Mouse (Mus musculus) liver, postnatal 0 days (tissue): Measurements from ENCODE around the gene Hacd2. TPM values are rescaled to one million over a fixed set of nuclear protein-coding genes. Genes with fewer than 3 reads are reported as not detected.

Experiments used
- ATAC-seq: fragments of 200-750 bp; cut with Nextera tagmentation; 2 replicates; pipeline ENCODE4 v1.8.0; 2017; ENCODE audit warnings: mild to moderate bottlenecking, moderate library complexity
- DNase-seq: peaks from one replicate; pipeline ENCODE4 v3.0.0-alpha.2; 2016
- H3K27ac ChIP-seq: fragments of 300-500 bp; sonication (generic); 2 replicates; pipeline ENCODE4 v1.5.1; 2014; ENCODE audit warnings: antibody characterized with exemption, moderate library complexity, mild to moderate bottlenecking, low read depth
- H3K27me3 ChIP-seq: fragments of 300-500 bp; sonication (generic); 2 replicates; pipeline ENCODE4 v1.6.1; 2014; ENCODE audit warnings: low read length, control low read depth, mixed read lengths; ENCODE audit not compliant: insufficient read depth
- H3K36me3 ChIP-seq: fragments of 300-500 bp; sonication (generic); replicated peaks from 2 replicates; pipeline ENCODE4 v1.6.1; 2014; ENCODE audit warnings: mild to moderate bottlenecking, control low read depth, low read length, moderate library complexity, mixed read lengths; ENCODE audit not compliant: insufficient read depth
- H3K4me1 ChIP-seq: fragments of 300-500 bp; sonication (generic); 2 replicates; pipeline ENCODE4 v1.6.1; 2014; ENCODE audit warnings: antibody characterized with exemption, mild to moderate bottlenecking, control low read depth; ENCODE audit not compliant: insufficient read depth
- H3K4me2 ChIP-seq: fragments of 300-500 bp; sonication (generic); 2 replicates; pipeline ENCODE4 v1.6.1; 2014; ENCODE audit warnings: low read depth, mild to moderate bottlenecking, low read length, moderate library complexity, mixed read lengths
- H3K4me3 ChIP-seq: fragments of 300-500 bp; sonication (generic); 2 replicates; pipeline ENCODE4 v1.5.1; 2014; ENCODE audit warnings: low read depth, low read length
- H3K9ac ChIP-seq: fragments of 300-500 bp; sonication (generic); replicated peaks from 2 replicates; pipeline ENCODE4 v1.6.1; 2014; ENCODE audit warnings: mild to moderate bottlenecking, moderate library complexity
- H3K9me3 ChIP-seq: fragments of 300-500 bp; sonication (generic); 2 replicates; pipeline ENCODE4 v1.6.1; 2016; ENCODE audit warnings: mild to moderate bottlenecking, control low read depth, low read length, mixed read lengths
- CTCF ChIP-seq: sonication (generic); IDR thresholded peaks from 2 replicates; pipeline ENCODE4 v1.5.1; 2016; ENCODE audit warnings: antibody characterized with exemption, low read depth
- EP300 ChIP-seq: IDR thresholded peaks from 2 replicates; pipeline ENCODE4 v1.6.1; 2016; ENCODE audit warnings: antibody characterized with exemption, low read depth, mild to moderate bottlenecking
- WGBS: fragments of 180-500 bp; shearing (Covaris S2); extraction: QIAGEN DNeasy Blood & Tissue Kit; methylation state at CpG from one replicate; pipeline ENCODE4 v1.1.7; 2014; ENCODE audit not compliant: insufficient replicate concordance; 5-methylcytosine and 5-hydroxymethylcytosine counted together
- polyA plus RNA-seq: library from polyadenylated mRNA; unstranded; fragments of >200 nt; fragmentation: Nextera tagmentation; extraction: Ambion mirVana; gene quantifications from 2 replicates; pipeline ENCODE4 v1.2.1, GENCODE M21; 2015

The Hacd2 gene
- polyA plus RNA-seq, 1 experiment from 2014 or later, result 154 TPM

- H3K9me3 ChIP-seq, result no peaks in the 10 kb centered on the region
- H3K27ac ChIP-seq, result no peak overlapping the region
- H3K4me3 ChIP-seq, result no peak overlapping the region
- TF ChIP-seq CTCF, result no peak
- TF ChIP-seq EP300, result no peak
- H3K27me3 ChIP-seq, result no peaks in the 10 kb centered on the region
- no peak overlapping the region for H3K4me2 ChIP-seq
- ATAC-seq, result no peak
- H3K4me1 ChIP-seq, result no peaks in the 10 kb centered on the region
- H3K36me3 ChIP-seq, result no peaks in the 10 kb centered on the region
- 73% methylated on average over 8 of the region's 8 CpGs for WGBS
- H3K9ac ChIP-seq, result no peak overlapping the region
- DNase-seq, result no peak
Observed at GRCm38 (mm10) chr16:35141839-35142238, 119.6 kb downstream of the Hacd2 start.

GRCm38 (mm10) chr16:35146153-35146552 is 123.9 kb downstream of the Hacd2 start:
- WGBS, result 31% methylated on average over 4 of the region's 4 CpGs

GRCm38 (mm10) chr16:35153146-35153755 is 131.0 kb downstream of the Hacd2 start:
- Histone ChIP-seq H3K36me3 (no peaks in the 10 kb centered on the region), H3K9ac (no peak overlapping the region), H3K9me3 (no peaks in the 10 kb centered on the region), H3K4me3 (no peak overlapping the region), H3K27me3 (peaks cover 72% of the 10 kb centered on the region), H3K27ac (no peak overlapping the region), H3K4me2 (no peak overlapping the region), H3K4me1 (peaks cover 14% of the 10 kb centered on the region)
- WGBS, result 9% methylated on average over 12 of the region's 12 CpGs
- DNase-seq (no peak), ATAC-seq (no peak)
- TF ChIP-seq EP300 (no peak), CTCF (no peak)

More at GRCm38 (mm10) chr16:35146153-35146552, 123.9 kb downstream of the Hacd2 start:
- Histone ChIP-seq H3K9me3 (no peaks in the 10 kb centered on the region), H3K27me3 (peaks cover 5% of the 10 kb centered on the region; the same call in 1 of the 2 replicates), H3K4me1 (no peaks in the 10 kb centered on the region), H3K36me3 (no peaks in the 10 kb centered on the region), H3K9ac (no peak overlapping the region), H3K27ac (no peak overlapping the region), H3K4me3 (no peak overlapping the region), H3K4me2 (no peak overlapping the region)
- DNase-seq (no peak), ATAC-seq (no peak)
- no peak for TF ChIP-seq CTCF
- TF ChIP-seq EP300, result no peak

GRCm38 (mm10) chr16:35154245-35154640 is 132.0 kb downstream of the Hacd2 start:
- H3K4me3 ChIP-seq, result peak overlapping the region; percentile 54
- H3K27ac ChIP-seq, result no peak overlapping the region
- H3K9ac ChIP-seq, result no peak overlapping the region
- ATAC-seq (no peak), DNase-seq (no peak)
- H3K36me3 ChIP-seq, result no peaks in the 10 kb centered on the region
- WGBS, result under 1% methylated on average over 29 of the region's 29 CpGs
- peak overlapping the region; percentile 78 for H3K4me2 ChIP-seq
- peaks cover 14% of the 10 kb centered on the region for H3K4me1 ChIP-seq
- H3K9me3 ChIP-seq, result no peaks in the 10 kb centered on the region
- TF ChIP-seq EP300, result no peak
- no peak for TF ChIP-seq CTCF
- H3K27me3 ChIP-seq, result peaks cover 81% of the 10 kb centered on the region

- no peak for TF ChIP-seq CTCF
- TF ChIP-seq EP300, result no peak
- Histone ChIP-seq H3K9ac (peak within 1 kb of the TSS; percentile 6; the same call in 1 of the 2 replicates), H3K27ac (no peak within 1 kb of the TSS), H3K27me3 (peaks cover 87% of the 10 kb centered on the region), H3K9me3 (no peaks in the 10 kb centered on the region), H3K4me1 (peaks cover 14% of the 10 kb centered on the region), H3K36me3 (no peaks in the 10 kb centered on the region), H3K4me2 (peak within 1 kb of the TSS; percentile 78), H3K4me3 (peak within 1 kb of the TSS; percentile 54)
- ATAC-seq, result no peak; the same call in 1 of the 2 replicates
- WGBS, result under 1% methylated on average over 25 of the region's 104 CpGs
- peak; percentile 29 for DNase-seq
Observed at GRCm38 (mm10) chr16:35154641-35155390, 132.6 kb downstream of the Hacd2 start, which contains the start of gene Adcy5. Adcy5 (plus strand) TSS chr16:35154877.

- no peaks in the 10 kb centered on the region for H3K36me3 ChIP-seq
- 3% methylated on average over 71 of the region's 87 CpGs for WGBS
- H3K4me3 ChIP-seq, result peak overlapping the region; percentile 54
- H3K9ac ChIP-seq, result no peak overlapping the region; the same call in 1 of the 2 replicates
- DNase-seq, result peak; percentile 41
- H3K27me3 ChIP-seq, result peaks cover 85% of the 10 kb centered on the region
- H3K9me3 ChIP-seq, result no peaks in the 10 kb centered on the region
- TF ChIP-seq CTCF (peak; percentile 29), EP300 (no peak)
- ATAC-seq, result peak; percentile 43; the same call in 1 of the 2 replicates
- H3K27ac ChIP-seq, result no peak overlapping the region
- H3K4me2 ChIP-seq, result peak overlapping the region; percentile 78
- H3K4me1 ChIP-seq, result peaks cover 14% of the 10 kb centered on the region
Observed at GRCm38 (mm10) chr16:35155391-35156305, 133.4 kb downstream of the Hacd2 start.
